Mouse (Mus musculus) urinary bladder, postnatal 36 days (tissue): Measurements from ENCODE around the gene Gm3012.
"Not testable (repeated sequence)": the region's sequence is repeated elsewhere in the genome, so short reads cannot be mapped to it uniquely, and the experiment has no call there.

Experiments used
- DNase-seq, 2 experiments: peaks; one replicate each; pipeline ENCODE4 v3.0.0; 2022; ENCODE audit warnings: low spot score in 2 of 2, mixed read lengths in 1 of 2

Gm3012 gene

GRCm38 (mm10) chr14:3634212-3634611 lies at the start of gene Gm3012:
Gene Gm3012, plus strand, starts transcription at chr14:3634512.
- DNase-seq: not testable (repeated sequence)

- not testable (repeated sequence) for DNase-seq
Observed at GRCm38 (mm10) chr14:3651730-3652129, 17.4 kb downstream of the Gm3012 start, which contains the start of gene Gm3020. Gene Gm3020, plus strand, starts transcription at chr14:3652030.

- not testable (repeated sequence) for DNase-seq
Observed at GRCm38 (mm10) chr14:3688483-3688882, 54.2 kb downstream of the Gm3012 start, which contains the start of gene Gm3043. Gene Gm3043, plus strand, starts transcription at chr14:3688783.
